In the genomic region with DNA sequence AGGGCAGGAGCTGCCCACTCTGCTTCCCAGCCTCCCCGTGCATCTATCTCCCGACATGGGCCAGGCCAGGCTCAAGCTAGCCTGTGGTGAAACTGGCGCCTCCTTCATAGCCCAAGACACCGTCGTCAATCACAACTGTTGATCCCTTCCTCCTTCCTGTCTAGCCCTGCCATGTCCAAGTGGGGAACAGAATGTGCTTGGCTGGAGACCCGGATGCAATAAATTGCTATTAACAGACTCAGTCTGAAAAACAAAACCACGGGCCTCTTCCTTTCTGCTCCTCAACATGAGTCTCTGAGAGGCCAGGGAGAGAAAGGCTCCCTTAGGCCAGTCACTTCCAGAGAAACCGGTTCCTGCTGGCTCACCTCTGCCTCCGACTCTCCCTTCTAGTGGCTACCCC, we compare ENCODE assay signal across 13 mouse cellular contexts. TPM values are rescaled to one million over a fixed set of nuclear protein-coding genes. Genes with fewer than 3 reads are reported as not detected.
DNase-seq lines count a peak whose midpoint lies in the region; ATAC-seq and TF ChIP-seq lines count a peak whose summit lies in the region.
"Had no signal": no experiment of that assay in that cellular context is flagged by ENCODE, and none has a peak within 500 bp of the region (broad histone marks: within the 10 kb centered on the region; RNA-seq: fewer than 3 reads in every experiment).

No protein-coding gene starts in this region.

- no peaks in the 10 kb centered on the region for H3K27me3 ChIP-seq in embryonic facial prominence, embryonic 10.5 days (replicated peaks; ENCODE audit: low read depth, poor library complexity, severe bottlenecking)
- no peaks in the 10 kb centered on the region for H3K27me3 ChIP-seq in kidney, embryonic 14.5 days (ENCODE audit: control insufficient read depth, insufficient read depth, low read length)
- H3K27me3 ChIP-seq in forebrain, embryonic 16.5 days (replicated peaks; ENCODE audit: control insufficient read depth, insufficient read depth, low read length): no peaks in the 10 kb centered on the region
- H3K27me3 ChIP-seq: Patski had no signal

- no peak for TF ChIP-seq CTCF in gastrocnemius, adult 2 months (IDR thresholded peaks at IDR 0.05)

- no peak overlapping the region for H3K4me2 ChIP-seq in kidney, embryonic 14.5 days (replicated peaks; ENCODE audit: low read depth, low read length)
- no peak overlapping the region for H3K4me2 ChIP-seq in forebrain, embryonic 16.5 days (ENCODE audit: low read length)
- H3K4me2 ChIP-seq: limb, embryonic 13.5 days; midbrain, embryonic 11.5 days had no signal

- H3K36me3 ChIP-seq in embryonic facial prominence, embryonic 10.5 days (replicated peaks): no peaks in the 10 kb centered on the region
- no peaks in the 10 kb centered on the region for H3K36me3 ChIP-seq in kidney, embryonic 14.5 days (ENCODE audit: control insufficient read depth, insufficient read depth, low read length)
- no peaks in the 10 kb centered on the region for H3K36me3 ChIP-seq in forebrain, embryonic 16.5 days (ENCODE audit: control insufficient read depth, insufficient read depth)
- H3K36me3 ChIP-seq: limb, embryonic 13.5 days had no signal

- no peak overlapping the region for H3K9ac ChIP-seq in kidney, embryonic 14.5 days (ENCODE audit: low read depth, low read length)
- H3K9ac ChIP-seq in forebrain, embryonic 16.5 days (replicated peaks; ENCODE audit: low read depth, low read length): no peak overlapping the region
- H3K9ac ChIP-seq: limb, embryonic 13.5 days had no signal

- H3K27ac ChIP-seq in gastrocnemius, adult 2 months: peak overlapping the region; percentile 86
- peak overlapping the region; percentile 63 for H3K27ac ChIP-seq in embryonic facial prominence, embryonic 10.5 days (replicated peaks)
- peak overlapping the region; percentile 68 for H3K27ac ChIP-seq in kidney, embryonic 14.5 days (ENCODE audit: low read depth, low read length)
- H3K27ac ChIP-seq in forebrain, embryonic 16.5 days (ENCODE audit: low read length): no peak overlapping the region
- H3K27ac ChIP-seq: limb, embryonic 13.5 days had no signal

- peak; percentile 79 for DNase-seq in gastrocnemius, adult 2 months
- no peak for DNase-seq in gastrocnemius, postnatal 36 days
- no peak for DNase-seq in embryonic facial prominence, embryonic 10.5 days (ENCODE audit: low spot score)
- peak; percentile 62 for DNase-seq in lung, postnatal 14 days
- no peak for DNase-seq in layer of hippocampus, adult 9-11 months
- no peak for DNase-seq in left cerebral cortex, adult 9 months (ENCODE audit: low spot score in 2 of 2)
- DNase-seq: cerebellum, postnatal 36 days had no signal

- 78% methylated on average over 9 of the region's 9 CpGs for WGBS in embryonic facial prominence, embryonic 10.5 days
- WGBS in kidney, embryonic 14.5 days: 26% methylated on average over 9 of the region's 9 CpGs
- WGBS in forebrain, embryonic 16.5 days: 90% methylated on average over 9 of the region's 9 CpGs

- no peak for ATAC-seq in kidney, embryonic 14.5 days (ENCODE audit: low FRiP score, low TSS enrichment)
- ATAC-seq in forebrain, embryonic 16.5 days: no peak
- ATAC-seq: Patski had no signal

- H3K4me3 ChIP-seq in gastrocnemius, adult 2 months: peak overlapping the region; percentile 59
- H3K4me3 ChIP-seq in embryonic facial prominence, embryonic 10.5 days: no peak overlapping the region
- H3K4me3 ChIP-seq in kidney, embryonic 14.5 days (ENCODE audit: low read length): no peak overlapping the region
- no peak overlapping the region for H3K4me3 ChIP-seq in forebrain, embryonic 16.5 days (replicated peaks; ENCODE audit: low read length)
- H3K4me3 ChIP-seq: limb, embryonic 13.5 days had no signal

- H3K4me1 ChIP-seq in embryonic facial prominence, embryonic 10.5 days: peaks cover 96% of the 10 kb centered on the region
- H3K4me1 ChIP-seq in kidney, embryonic 14.5 days (ENCODE audit: control insufficient read depth, insufficient read depth, low read length): peaks cover 66% of the 10 kb centered on the region
- peaks cover 6% of the 10 kb centered on the region for H3K4me1 ChIP-seq in forebrain, embryonic 16.5 days (replicated peaks; ENCODE audit: control insufficient read depth, insufficient read depth, low read length)

- intact Hi-C loops in gastrocnemius, adult 2 months (cut with DNase I): no loop called here
- intact Hi-C loops in gastrocnemius, postnatal 36 days (cut with DNase I): no loop called here

- no peaks in the 10 kb centered on the region for H3K9me3 ChIP-seq in embryonic facial prominence, embryonic 10.5 days
- no peaks in the 10 kb centered on the region for H3K9me3 ChIP-seq in kidney, embryonic 14.5 days (ENCODE audit: control insufficient read depth, low read length)
- H3K9me3 ChIP-seq in forebrain, embryonic 16.5 days (ENCODE audit: control insufficient read depth, low read length): no peaks in the 10 kb centered on the region
- H3K9me3 ChIP-seq: limb, embryonic 13.5 days had no signal

RNA-seq across cellular contexts. Expression of a gene that starts 11.2 kb away (rescaled TPM):
- 10 to 100 TPM in 1 of 2 experiments, 1 to 10 TPM in 1; 8.9 to 12.4 TPM for total RNA-seq in gastrocnemius, adult 2 months (2021)
- 1 to 10 TPM; 6.7 to 9.6 TPM for total RNA-seq in gastrocnemius, postnatal 36 days (2021)
- polyA plus RNA-seq in embryonic facial prominence, embryonic 10.5 days (2016; fragmentation: Nextera tagmentation; extraction: Ambion mirVana): 12.1 and 18.1 TPM in 2 replicates
- 13.8 and 16.2 TPM in 2 replicates for polyA plus RNA-seq in kidney, embryonic 14.5 days (2014; fragmentation: Nextera tagmentation; extraction: Ambion mirVana)
- polyA plus RNA-seq in forebrain, embryonic 16.5 days (2015; fragmentation: Nextera tagmentation; extraction: Ambion mirVana): 3.6 and 4.4 TPM in 2 replicates

RNA-seq across cellular contexts. Expression of a gene that starts 49.6 kb away (rescaled TPM):
- total RNA-seq in gastrocnemius, adult 2 months (2021): under 1 TPM; 0.10 to 0.20 TPM
- total RNA-seq in gastrocnemius, postnatal 36 days (2021): under 1 TPM in 1 of 2 experiments, not detected in 1; 0.18 TPM
- polyA plus RNA-seq in embryonic facial prominence, embryonic 10.5 days (2016; fragmentation: Nextera tagmentation; extraction: Ambion mirVana): 2.6 and 3.3 TPM in 2 replicates
- polyA plus RNA-seq in kidney, embryonic 14.5 days (2014; fragmentation: Nextera tagmentation; extraction: Ambion mirVana): 1.7 and 2.0 TPM in 2 replicates
- 4.5 and 9.5 TPM in 2 replicates for polyA plus RNA-seq in forebrain, embryonic 16.5 days (2015; fragmentation: Nextera tagmentation; extraction: Ambion mirVana)
- polyA plus RNA-seq: C2C12 had no signal

Comparison
In these comparisons a context has a peak if more than half of its experiments do, and no peak if none do; other contexts are left out.
1. DNase-seq: peak in gastrocnemius, adult 2 months (single experiment) and lung, postnatal 14 days (single experiment); none in gastrocnemius, postnatal 36 days (0 of 2), embryonic facial prominence, embryonic 10.5 days (single experiment), layer of hippocampus, adult 9-11 months (single experiment) and left cerebral cortex, adult 9 months (0 of 2).